Mouse (Mus musculus) stomach, embryonic 15.5 days (tissue): ENCODE measurements at regions not wholly inside any gene's neighbourhood (a gene's known extent, or its start where the extent isn't known, plus 50 kb on each side); places are given as distances from the start of the nearest gene placed in this dataset.
A peak's percentile ranks its signal among the peaks of the same experiment; 100 is the strongest.

Experiments
- ATAC-seq: fragments of 200-750 bp; cut with Nextera tagmentation; 2 replicates; pipeline ENCODE4 v1.8.0; 2017; ENCODE audit warnings: low read depth, moderate number of reproducible peaks, moderate TSS enrichment; ENCODE audit not compliant: insufficient read depth, low FRiP score
- H3K27ac ChIP-seq: fragments of 300-500 bp; sonication (generic); 2 replicates; pipeline ENCODE4 v1.5.1; 2015; ENCODE audit warnings: mild to moderate bottlenecking, inconsistent platforms
- H3K27me3 ChIP-seq: fragments of 300-500 bp; sonication (generic); replicated peaks from 2 replicates; pipeline ENCODE4 v1.6.1; 2015; ENCODE audit warnings: inconsistent platforms
- H3K36me3 ChIP-seq: fragments of 300-500 bp; sonication (generic); 2 replicates; pipeline ENCODE4 v1.6.1; 2015; ENCODE audit warnings: inconsistent platforms
- H3K4me1 ChIP-seq: fragments of 300-500 bp; sonication (generic); 2 replicates; pipeline ENCODE4 v1.6.1; 2015; ENCODE audit warnings: inconsistent platforms
- H3K4me2 ChIP-seq: fragments of 300-500 bp; sonication (generic); 2 replicates; pipeline ENCODE4 v1.6.1; 2015; ENCODE audit warnings: mild to moderate bottlenecking, inconsistent platforms
- H3K4me3 ChIP-seq: fragments of 300-500 bp; sonication (generic); replicated peaks from 2 replicates; pipeline ENCODE4 v1.5.1; 2015; ENCODE audit warnings: inconsistent platforms
- H3K9ac ChIP-seq: fragments of 300-500 bp; sonication (generic); 2 replicates; pipeline ENCODE4 v1.6.1; 2015; ENCODE audit warnings: inconsistent platforms
- H3K9me3 ChIP-seq: fragments of 300-500 bp; sonication (generic); 2 replicates; pipeline ENCODE4 v1.6.1; 2016; ENCODE audit warnings: inconsistent platforms
- WGBS: fragments of 180-500 bp; shearing (Covaris S2); methylation state at CpG from one replicate; pipeline ENCODE4 v1.1.7; 2015; 5-methylcytosine and 5-hydroxymethylcytosine counted together

DNA sequence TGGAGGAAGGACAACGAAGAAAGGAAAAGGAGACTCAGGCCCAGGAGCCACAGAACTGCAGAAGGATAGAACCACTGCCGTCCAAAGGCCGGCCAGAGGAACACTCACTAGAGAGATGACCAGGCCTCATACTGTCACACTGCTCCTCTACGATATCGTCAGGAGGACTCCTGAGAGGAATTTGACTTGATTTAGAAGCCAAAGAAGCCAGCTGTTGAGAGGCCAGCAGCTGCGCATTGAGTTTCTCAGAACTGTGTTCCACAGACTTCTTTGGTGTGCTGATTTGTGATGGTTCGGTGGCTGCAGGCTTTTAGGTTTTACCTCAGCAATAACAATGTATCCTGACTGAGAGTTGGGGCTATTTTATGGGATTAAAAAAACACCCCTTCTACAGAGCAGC lies 144.1 kb upstream of the Slc38a2 start:
- Histone ChIP-seq H3K9ac (no peak overlapping the region), H3K4me2 (no peak overlapping the region), H3K9me3 (no peaks in the 10 kb centered on the region), H3K27me3 (no peaks in the 10 kb centered on the region), H3K27ac (peak overlapping the region; percentile 78), H3K36me3 (no peaks in the 10 kb centered on the region), H3K4me3 (no peak overlapping the region), H3K4me1 (peaks cover 5% of the 10 kb centered on the region; the same call in 1 of the 2 replicates)
- WGBS: 55% methylated on average over 7 of the region's 7 CpGs
- ATAC-seq: no peak

DNA sequence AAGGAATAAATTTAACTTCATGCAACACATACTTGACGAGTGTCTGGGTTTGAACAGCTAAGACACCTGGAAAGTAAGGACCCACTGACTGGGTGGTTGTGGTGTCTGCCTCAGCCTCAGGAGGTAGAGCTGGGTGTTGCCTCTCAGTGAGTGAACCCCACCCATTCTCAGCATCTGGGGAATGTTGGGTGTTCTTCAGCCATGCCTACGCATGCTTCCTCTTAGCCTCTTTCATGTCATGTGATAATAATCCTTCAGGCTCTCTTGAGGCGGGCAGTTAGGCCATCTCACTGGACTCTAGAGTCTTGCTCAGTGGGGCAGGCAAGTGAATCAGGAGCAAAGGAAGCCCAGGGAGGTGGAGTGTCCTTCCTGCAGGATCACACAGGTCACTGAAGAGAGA lies 143.4 kb upstream of the Slc38a2 start:
- ATAC-seq: 0 out of 2 replicates have a peak, but pooled peaks have one; percentile 22
- WGBS: 79% methylated on average over 3 of the region's 3 CpGs
- no peaks in the 10 kb centered on the region for H3K36me3 ChIP-seq

DNA sequence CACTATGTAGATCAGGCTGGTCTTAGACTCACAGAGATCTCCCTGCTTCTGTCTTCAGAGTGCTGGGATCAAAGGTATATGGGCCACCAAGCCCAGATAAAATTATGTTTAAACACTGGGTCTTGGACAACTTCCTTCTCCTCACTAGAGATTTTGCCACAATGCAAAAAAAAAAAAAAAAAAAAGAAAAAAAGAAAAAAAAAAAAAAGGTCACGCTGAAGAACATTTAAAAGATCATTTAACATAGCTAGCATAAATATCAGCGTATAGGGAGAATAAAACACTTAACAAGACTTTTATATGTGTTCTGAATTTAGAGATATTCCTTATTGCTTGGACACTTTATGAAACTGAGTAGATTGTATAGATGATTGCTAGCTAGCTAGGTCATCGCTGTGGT lies 137.1 kb upstream of the Slc38a2 start:
- 79% methylated on average over 3 of the region's 3 CpGs for WGBS
- no peak overlapping the region for H3K9ac ChIP-seq
- no peak for ATAC-seq
- H3K9me3 ChIP-seq: no peaks in the 10 kb centered on the region
- H3K27ac ChIP-seq: no peak overlapping the region
- H3K27me3 ChIP-seq: no peaks in the 10 kb centered on the region
- no peaks in the 10 kb centered on the region for H3K36me3 ChIP-seq
- no peak overlapping the region for H3K4me3 ChIP-seq
- H3K4me1 ChIP-seq: no peaks in the 10 kb centered on the region
- no peak overlapping the region for H3K4me2 ChIP-seq

More for the DNA sequence above, 143.4 kb upstream of the Slc38a2 start:
- Histone ChIP-seq H3K9me3 (no peaks in the 10 kb centered on the region), H3K27me3 (no peaks in the 10 kb centered on the region), H3K4me1 (peaks cover 5% of the 10 kb centered on the region; the same call in 1 of the 2 replicates), H3K27ac (peak overlapping the region; percentile 78; the same call in 1 of the 2 replicates), H3K9ac (no peak overlapping the region), H3K4me3 (no peak overlapping the region), H3K4me2 (no peak overlapping the region)

DNA sequence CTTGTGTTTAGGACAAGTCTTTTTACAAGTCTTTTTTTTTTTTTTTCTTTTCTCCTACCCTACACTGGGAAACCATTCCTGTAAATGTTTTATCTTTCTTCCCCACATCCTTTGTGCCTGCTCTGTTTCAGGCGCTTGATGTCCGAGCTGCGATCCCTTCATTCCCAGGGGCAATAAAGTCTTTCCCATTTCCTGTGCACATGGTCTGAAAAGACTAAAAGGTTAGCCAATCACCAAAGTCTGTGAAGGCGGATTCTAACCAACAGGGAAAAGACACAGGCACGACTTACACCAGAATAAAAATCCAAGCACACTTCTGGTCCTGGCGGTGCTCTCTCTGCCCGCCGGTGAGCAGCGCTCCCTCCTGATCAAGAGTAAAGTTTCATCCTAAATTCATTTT lies 135.3 kb upstream of the Slc38a2 start:
- no peak overlapping the region for H3K4me3 ChIP-seq
- H3K9ac ChIP-seq: no peak overlapping the region
- no peak overlapping the region for H3K27ac ChIP-seq
- no peaks in the 10 kb centered on the region for H3K36me3 ChIP-seq
- no peaks in the 10 kb centered on the region for H3K4me1 ChIP-seq
- no peaks in the 10 kb centered on the region for H3K27me3 ChIP-seq
- no peak for ATAC-seq
- no peak overlapping the region for H3K4me2 ChIP-seq
- no peaks in the 10 kb centered on the region for H3K9me3 ChIP-seq
- 75% methylated on average over 9 of the region's 9 CpGs for WGBS

DNA sequence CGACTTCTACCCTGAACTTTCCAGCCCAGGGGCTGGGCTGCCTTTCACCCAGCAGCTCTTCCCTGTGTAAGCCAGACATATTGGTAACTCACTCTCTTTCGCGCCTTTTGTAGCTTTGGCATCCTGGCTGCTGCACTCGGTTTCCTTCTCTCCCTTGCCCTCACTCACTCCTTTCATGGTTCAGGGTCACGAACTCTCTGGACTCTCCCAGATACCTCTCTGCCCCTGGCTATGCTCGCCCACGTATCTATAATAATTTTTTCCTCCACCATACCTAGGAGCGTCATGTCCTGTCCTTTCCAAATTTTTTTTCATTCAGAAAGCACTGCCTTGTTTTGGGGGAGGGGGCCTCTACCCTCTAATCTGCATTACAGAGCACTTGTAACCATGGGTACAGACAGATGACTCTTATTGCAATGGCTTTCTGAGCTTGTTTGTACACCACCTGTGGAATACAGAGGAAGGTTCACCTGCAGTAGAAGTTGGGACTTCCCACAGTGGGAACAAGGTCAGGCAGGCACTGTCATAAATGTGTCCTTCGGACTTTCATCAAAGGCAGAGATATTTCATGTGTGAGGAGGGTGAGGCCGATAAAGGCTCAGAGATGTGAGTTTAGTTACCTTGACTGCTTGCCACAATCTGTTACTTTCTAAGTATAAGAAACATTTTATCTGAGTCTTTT lies 134.8 kb upstream of the Slc38a2 start:
- no peak overlapping the region for H3K4me3 ChIP-seq
- H3K9ac ChIP-seq: no peak overlapping the region
- H3K27me3 ChIP-seq: no peaks in the 10 kb centered on the region
- 76% methylated on average over 10 of the region's 10 CpGs for WGBS
- no peaks in the 10 kb centered on the region for H3K9me3 ChIP-seq
- no peaks in the 10 kb centered on the region for H3K36me3 ChIP-seq
- 0 out of 2 replicates have a peak overlapping the region, but pooled peaks have one; percentile 11 for H3K27ac ChIP-seq
- no peaks in the 10 kb centered on the region for H3K4me1 ChIP-seq
- no peak overlapping the region for H3K4me2 ChIP-seq
- ATAC-seq: peak; percentile 50; the same call in 1 of the 2 replicates

DNA sequence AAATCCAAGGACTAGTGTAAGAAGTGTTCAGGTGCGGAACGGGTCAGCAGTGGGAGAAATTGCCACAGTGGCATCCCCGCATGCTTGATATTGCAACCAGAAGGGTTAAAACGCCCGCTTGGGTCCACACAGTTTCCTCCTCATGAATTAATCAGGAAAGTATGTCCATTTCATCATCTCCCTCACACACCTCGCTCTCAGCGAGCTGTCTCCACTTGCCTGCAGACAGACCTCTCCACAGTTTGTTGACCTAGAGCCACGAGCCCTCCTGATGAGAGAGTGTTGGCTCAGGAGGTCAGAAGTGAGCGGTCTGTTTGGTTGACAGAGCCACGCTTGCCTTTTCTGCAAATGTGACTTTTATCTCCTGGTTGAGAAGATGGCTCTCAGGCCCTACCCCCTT lies 132.9 kb upstream of the Slc38a2 start:
- Histone ChIP-seq H3K27ac (no peak overlapping the region), H3K27me3 (no peaks in the 10 kb centered on the region), H3K4me3 (no peak overlapping the region), H3K9me3 (no peaks in the 10 kb centered on the region), H3K4me1 (no peaks in the 10 kb centered on the region), H3K36me3 (no peaks in the 10 kb centered on the region), H3K9ac (no peak overlapping the region), H3K4me2 (no peak overlapping the region)
- WGBS: 74% methylated on average over 10 of the region's 10 CpGs
- ATAC-seq: no peak

DNA sequence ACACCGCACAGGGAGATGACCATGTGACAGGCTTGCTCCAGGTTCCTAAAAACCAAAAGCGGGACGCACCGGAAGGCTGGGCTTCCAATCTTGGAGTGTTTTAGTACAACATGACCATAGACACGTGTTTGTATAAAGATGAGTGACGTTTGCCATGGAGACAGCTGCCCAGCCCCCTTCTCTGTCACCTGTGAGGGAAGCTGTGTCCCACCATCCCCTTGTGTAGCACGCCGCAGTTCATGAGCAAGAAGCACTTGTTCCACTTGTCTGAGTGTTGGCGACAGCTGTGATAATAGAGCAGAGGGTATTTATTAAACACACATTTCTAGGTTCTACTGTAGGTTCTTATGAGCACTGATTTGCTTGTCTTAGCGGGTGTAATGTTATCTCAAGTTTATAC lies 131.7 kb upstream of the Slc38a2 start:
- ATAC-seq: no peak
- no peaks in the 10 kb centered on the region for H3K9me3 ChIP-seq
- H3K4me3 ChIP-seq: no peak overlapping the region
- no peak overlapping the region for H3K9ac ChIP-seq
- H3K4me1 ChIP-seq: no peaks in the 10 kb centered on the region
- WGBS: 86% methylated on average over 10 of the region's 10 CpGs
- no peak overlapping the region for H3K4me2 ChIP-seq
- no peaks in the 10 kb centered on the region for H3K27me3 ChIP-seq
- no peaks in the 10 kb centered on the region for H3K36me3 ChIP-seq
- H3K27ac ChIP-seq: no peak overlapping the region

DNA sequence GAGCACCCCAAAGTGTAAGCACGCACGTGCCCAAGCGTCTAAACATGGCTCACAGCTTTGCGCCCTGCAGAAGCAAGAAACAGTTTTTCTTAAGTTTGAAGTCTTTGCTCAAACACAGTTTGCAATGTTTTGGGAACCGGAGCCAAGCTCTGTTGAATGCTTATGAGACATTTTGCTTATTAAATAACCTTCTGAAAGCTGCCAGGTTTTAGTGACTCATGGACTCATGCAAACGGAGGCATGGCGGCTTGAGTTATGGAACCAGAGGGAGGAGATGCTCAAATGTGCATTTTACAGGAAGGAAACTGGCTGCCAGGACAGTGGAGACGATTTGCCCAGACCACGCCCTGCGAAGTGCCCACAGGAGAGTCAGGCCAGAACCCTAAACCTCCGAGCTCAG lies 131.0 kb upstream of the Slc38a2 start:
- 64% methylated on average over 11 of the region's 11 CpGs for WGBS
- Histone ChIP-seq H3K4me1 (no peaks in the 10 kb centered on the region), H3K36me3 (no peaks in the 10 kb centered on the region), H3K9me3 (no peaks in the 10 kb centered on the region), H3K4me3 (no peak overlapping the region), H3K27me3 (no peaks in the 10 kb centered on the region), H3K9ac (no peak overlapping the region), H3K4me2 (no peak overlapping the region), H3K27ac (no peak overlapping the region)
- no peak for ATAC-seq

DNA sequence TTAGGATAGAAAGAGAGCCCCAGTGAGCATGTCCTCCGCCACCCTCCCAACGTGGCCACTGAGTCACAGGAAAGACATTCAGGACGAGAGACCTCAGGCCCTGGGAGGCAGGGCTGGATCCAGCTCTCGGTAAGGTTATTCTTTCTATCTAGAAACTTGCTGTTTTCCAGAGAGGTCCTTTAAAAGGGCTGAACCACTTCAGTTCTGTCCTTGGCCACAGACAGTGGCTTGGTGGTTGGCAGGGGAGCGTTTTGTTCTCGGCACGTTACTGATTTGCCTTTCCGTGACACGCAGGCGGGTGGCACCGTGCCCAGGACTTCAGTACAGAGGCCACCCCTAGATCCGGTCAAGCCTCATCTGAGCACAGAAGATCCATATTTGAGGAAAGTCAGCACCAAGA lies 130.4 kb upstream of the Slc38a2 start:
- H3K27ac ChIP-seq: no peak overlapping the region
- no peak for ATAC-seq
- WGBS: 81% methylated on average over 12 of the region's 12 CpGs

DNA sequence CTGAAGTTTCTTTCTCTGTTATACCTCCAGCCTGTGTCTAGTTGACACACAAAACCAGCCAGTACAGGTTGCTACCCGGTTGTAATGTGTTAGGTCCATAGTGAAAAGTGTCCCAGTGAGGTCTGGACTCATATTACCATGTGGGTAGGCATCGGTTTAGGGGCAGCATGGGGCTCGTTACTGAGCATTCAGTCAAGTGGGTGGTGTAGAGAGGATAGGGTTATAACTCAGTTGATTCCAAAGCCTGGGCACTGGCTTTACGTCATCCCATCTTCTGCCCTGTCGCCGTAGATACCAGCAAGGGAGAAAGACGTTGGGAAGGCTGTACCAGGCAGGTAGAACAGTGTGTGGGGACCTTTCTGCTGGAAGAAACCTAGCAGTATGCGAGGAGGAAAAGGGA lies 129.2 kb upstream of the Slc38a2 start:
- no peak overlapping the region for H3K4me3 ChIP-seq
- no peak for ATAC-seq
- H3K4me2 ChIP-seq: no peak overlapping the region
- no peak overlapping the region for H3K9ac ChIP-seq
- WGBS: 90% methylated on average over 8 of the region's 8 CpGs
- no peaks in the 10 kb centered on the region for H3K36me3 ChIP-seq
- H3K4me1 ChIP-seq: no peaks in the 10 kb centered on the region
- H3K9me3 ChIP-seq: no peaks in the 10 kb centered on the region
- no peak overlapping the region for H3K27ac ChIP-seq
- H3K27me3 ChIP-seq: no peaks in the 10 kb centered on the region

More for the DNA sequence above, 130.4 kb upstream of the Slc38a2 start:
- H3K4me1 ChIP-seq: no peaks in the 10 kb centered on the region
- no peak overlapping the region for H3K4me2 ChIP-seq
- H3K36me3 ChIP-seq: no peaks in the 10 kb centered on the region
- no peak overlapping the region for H3K4me3 ChIP-seq
- H3K27me3 ChIP-seq: no peaks in the 10 kb centered on the region
- H3K9me3 ChIP-seq: no peaks in the 10 kb centered on the region
- no peak overlapping the region for H3K9ac ChIP-seq

DNA sequence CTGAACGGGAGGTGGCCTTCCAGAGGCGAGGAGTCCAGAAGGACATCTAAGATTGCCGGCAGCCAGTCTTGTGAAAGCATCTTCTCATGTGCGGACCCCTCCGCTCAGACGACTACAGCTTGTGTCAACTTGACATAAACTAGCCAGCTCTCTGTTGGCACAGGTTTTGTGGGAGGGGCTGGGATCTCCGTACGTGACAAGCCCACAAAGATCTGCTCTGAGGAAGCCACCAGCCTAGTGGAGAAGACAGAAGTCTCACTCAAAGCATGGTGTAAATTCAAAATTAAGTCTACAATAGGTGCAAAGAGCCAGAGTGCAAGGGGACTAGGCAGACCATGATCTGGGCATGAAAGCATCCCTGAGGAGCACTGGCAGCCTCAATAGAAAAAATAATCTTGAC lies 128.4 kb upstream of the Slc38a2 start:
- Histone ChIP-seq H3K27ac (no peak overlapping the region), H3K27me3 (no peaks in the 10 kb centered on the region), H3K36me3 (no peaks in the 10 kb centered on the region), H3K9me3 (no peaks in the 10 kb centered on the region), H3K9ac (no peak overlapping the region), H3K4me2 (no peak overlapping the region), H3K4me3 (no peak overlapping the region), H3K4me1 (no peaks in the 10 kb centered on the region)
- ATAC-seq: no peak
- WGBS: 55% methylated on average over 8 of the region's 8 CpGs

DNA sequence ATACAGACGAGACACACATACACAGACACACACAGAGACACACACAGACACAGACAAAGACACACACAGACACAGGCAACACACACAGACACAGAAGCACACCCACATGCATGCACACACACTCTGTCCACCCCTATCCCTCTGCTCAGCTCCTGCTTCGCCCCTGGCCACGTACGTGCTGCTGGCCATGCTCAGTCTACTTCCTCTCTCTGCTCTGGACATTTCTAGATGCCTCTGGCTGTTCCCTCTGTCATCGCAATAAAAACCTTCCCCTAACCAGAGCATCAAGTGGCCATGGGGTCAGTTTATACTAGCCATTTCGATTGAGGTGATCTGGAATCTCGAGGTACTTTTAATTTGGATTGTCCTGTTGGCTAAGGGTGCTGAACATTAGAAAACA lies 118.9 kb upstream of the Slc38a2 start:
- H3K9ac ChIP-seq: no peak overlapping the region
- H3K9me3 ChIP-seq: no peaks in the 10 kb centered on the region
- WGBS: 79% methylated on average over 7 of the region's 7 CpGs

DNA sequence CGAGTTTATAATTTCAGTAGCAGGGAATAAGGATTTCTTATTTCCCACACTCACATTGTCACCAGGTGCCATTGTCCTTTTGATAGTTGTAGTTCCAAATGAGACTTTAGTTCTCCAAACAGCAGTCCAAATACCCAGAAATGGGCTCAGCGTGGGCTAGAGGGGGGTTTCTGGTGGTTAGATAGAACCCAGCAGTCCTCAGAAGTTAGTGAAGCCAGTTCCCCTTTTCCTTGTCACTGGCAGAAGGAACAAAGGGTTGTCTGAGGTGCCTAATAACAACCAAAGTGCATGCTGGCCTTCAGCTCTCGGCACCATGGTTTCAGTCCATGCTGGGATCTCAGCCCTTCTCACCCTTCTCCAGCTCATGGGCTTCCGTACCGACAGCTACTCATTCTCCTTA lies 118.1 kb upstream of the Slc38a2 start:
- no peak overlapping the region for H3K9ac ChIP-seq
- H3K36me3 ChIP-seq: no peaks in the 10 kb centered on the region
- no peaks in the 10 kb centered on the region for H3K4me1 ChIP-seq
- ATAC-seq: no peak
- H3K9me3 ChIP-seq: no peaks in the 10 kb centered on the region
- H3K27ac ChIP-seq: no peak overlapping the region
- no peak overlapping the region for H3K4me3 ChIP-seq
- 85% methylated on average over 5 of the region's 5 CpGs for WGBS
- no peaks in the 10 kb centered on the region for H3K27me3 ChIP-seq
- no peak overlapping the region for H3K4me2 ChIP-seq

More for the DNA sequence above, 118.9 kb upstream of the Slc38a2 start:
- Histone ChIP-seq H3K27me3 (no peaks in the 10 kb centered on the region), H3K4me1 (no peaks in the 10 kb centered on the region), H3K4me3 (no peak overlapping the region), H3K4me2 (no peak overlapping the region), H3K36me3 (no peaks in the 10 kb centered on the region), H3K27ac (no peak overlapping the region)
- ATAC-seq: no peak
